Mouse (Mus musculus): ENCODE data around the gene Atg101.
"Not testable (repeated sequence)": the region's sequence is repeated elsewhere in the genome, so short reads cannot be mapped to it uniquely, and the experiment has no call there.

The Atg101 gene

DNA sequence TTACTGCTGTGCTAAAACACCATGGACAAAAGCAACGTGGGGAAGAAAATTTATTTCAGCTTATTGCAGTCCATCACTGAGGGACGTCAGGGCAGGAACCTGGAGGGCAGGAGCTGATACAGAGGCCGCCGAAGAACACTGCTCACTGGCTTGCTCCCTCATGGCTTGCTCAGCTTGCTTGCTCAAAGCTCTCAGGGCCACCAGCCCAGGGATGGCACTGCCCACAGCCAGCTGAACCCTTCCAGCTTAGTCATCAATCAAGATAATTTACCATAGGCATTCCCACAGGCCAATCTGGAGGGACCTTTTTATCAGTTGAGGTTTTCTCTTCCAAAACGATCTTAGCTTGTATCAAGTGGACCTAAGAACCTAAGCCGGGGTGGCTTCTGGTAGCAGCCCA, 27.9 kb downstream of the Atg101 start:
- intact Hi-C loops (cut with DNase I): no loop called here

DNA sequence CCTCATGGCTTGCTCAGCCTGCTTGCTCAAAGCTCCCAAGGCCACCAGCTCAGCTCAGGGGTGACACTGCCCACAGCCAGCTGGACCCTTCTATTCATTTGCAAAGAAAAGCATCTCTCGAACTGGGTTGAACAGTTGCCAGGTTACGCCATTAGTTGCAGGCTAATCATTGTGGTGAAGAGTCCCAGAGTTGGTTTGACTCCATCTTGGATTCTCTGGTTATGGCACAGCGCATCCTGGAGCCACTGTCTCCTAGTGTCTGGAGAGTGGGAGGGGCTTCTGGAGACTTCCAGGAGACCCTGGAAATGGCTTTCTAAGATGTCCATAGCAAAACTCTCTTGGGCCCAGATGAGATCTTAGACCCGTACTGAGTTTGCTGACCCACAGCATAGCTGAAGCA, 31.3 kb downstream of the Atg101 start:
- intact Hi-C loops (cut with DNase I): no loop called here

DNA sequence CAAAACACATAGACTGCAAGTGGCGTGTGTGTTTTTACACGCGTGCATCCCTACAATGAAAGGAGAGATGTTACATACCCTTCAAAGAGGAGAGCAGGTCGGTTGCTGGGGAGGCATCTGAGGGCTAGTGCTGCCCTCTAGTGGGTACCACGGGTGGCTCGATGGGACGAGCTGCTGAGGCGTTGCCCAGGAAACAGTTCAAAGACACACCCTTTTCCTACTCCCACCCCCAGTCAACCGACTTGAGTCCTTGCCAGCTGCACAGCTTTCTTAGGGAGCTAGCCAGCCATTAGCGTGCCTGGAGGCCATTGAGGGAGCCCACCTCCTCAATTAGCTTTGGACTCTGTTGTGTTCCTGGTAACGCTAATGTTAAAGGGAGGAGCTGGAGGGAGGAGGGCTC, 31.8 kb downstream of the Atg101 start:
- intact Hi-C loops (cut with DNase I): loop anchor here (2.0 kb wide), 1 partner anchor 77 kb away; no protein-coding TSS in a partner anchor

DNA sequence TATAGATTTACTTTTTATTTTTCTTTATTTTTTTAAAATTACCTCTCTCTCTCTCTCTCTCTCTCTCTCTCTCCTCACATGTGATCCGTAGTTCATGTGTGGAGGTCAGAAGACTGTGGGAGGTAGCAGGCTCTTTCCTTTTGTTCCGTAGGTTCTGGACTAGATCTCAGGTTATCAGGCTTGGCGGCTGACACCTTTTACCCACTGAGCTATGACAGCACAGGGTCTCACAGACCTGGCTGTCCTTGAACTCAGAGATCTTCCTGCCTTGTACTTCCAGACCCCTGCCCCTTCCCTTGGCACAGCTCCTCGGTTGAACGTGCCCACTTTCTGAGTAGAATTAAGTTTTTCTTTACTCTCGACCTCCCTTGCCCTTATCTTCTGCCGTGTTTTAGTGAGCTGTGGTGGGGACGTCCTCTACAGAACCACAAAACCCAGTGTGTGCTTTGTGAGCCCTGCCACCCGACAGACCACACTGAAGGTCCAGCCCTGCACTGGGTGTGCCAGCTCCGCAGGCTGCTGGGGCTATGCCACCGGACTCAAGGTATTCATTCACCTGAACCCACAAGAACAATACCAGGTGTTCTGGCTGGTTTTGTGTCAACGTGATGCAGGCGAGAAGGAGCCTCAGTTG, 32.3 kb downstream of the Atg101 start:
- intact Hi-C loops (cut with DNase I): loop anchor here (2.0 kb wide), 1 partner anchor 78 kb away; no protein-coding TSS in a partner anchor

DNA sequence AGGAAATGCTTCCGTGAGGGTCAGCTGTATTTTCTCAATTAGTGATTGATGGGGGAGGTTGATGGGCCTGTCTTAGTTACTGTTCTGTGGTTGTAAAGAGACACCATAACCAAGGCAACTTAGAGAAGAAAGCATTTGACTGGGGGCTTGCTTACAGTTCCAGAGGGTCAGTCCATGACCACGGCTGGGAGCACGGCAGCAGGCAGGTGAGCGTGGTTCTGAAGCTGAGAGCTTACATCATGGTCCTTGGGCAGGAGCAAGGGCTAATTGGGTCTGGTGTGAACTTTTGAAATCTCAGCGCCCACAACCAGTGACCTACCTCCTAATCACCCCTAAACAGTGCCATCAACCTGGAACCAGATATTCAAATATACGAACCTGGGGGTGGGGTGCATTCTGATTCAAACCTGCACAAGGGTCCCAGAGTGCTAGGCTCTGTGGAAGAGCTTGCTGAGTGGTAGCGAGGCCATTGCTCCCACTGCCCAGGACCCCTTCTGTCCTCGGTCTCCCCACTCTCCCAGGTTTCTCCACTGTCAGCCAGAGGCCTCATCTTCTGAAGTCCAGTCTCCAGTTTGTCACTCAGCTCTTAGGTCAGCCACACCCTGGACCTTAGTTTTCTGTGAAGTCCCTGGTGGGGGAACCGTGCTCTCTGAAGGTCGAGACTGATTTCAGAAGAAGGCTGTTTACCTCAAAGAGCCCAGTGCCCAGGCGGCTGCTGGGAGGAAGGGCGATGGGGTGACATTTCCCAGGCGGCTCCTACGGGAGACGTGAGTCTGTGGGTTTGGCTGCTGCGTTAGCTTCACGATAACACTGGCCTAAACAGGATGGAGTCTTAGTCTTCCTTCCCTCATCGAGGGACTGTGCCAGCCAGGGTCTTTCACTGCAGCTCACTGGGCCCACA, 33.1 kb downstream of the Atg101 start:
- intact Hi-C loops (cut with DNase I): loop anchor here (2.0 kb wide), 1 partner anchor 78 kb away; no protein-coding TSS in a partner anchor

DNA sequence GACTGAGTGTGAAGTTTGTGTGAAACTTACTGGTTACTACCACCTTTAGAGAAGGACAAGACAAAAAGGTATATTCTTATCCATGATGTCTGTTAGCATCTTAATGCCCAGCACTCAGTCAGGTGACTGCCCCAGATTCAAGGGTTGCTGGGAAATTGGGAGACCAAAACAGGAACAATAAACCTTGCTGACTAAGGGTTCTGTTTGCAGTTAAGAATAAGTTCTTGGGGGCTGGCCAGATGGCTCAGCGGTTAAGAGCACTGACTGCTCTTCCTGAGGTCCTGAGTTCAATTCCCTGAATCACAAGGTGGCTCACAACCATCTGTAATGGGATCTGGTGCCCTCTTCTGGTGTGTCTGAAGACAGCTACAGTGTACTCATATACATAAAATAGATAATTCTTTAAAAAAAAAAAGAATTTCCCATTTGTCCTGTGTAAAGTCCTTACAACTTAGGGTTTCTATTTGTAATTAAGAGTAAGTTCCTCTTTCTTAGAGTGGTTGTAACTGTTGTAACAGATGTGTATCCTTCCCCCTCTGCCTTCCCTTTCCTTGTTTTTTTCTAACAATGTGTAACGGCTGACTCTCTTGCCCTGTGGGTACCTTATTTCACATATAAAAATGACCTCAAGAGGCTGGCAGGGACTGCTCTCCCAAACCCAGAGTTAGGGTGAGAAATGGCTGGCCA, 33.9 kb downstream of the Atg101 start:
- intact Hi-C loops (cut with DNase I): loop anchor here (2.0 kb wide), 1 partner anchor 79 kb away; no protein-coding TSS in a partner anchor

DNA sequence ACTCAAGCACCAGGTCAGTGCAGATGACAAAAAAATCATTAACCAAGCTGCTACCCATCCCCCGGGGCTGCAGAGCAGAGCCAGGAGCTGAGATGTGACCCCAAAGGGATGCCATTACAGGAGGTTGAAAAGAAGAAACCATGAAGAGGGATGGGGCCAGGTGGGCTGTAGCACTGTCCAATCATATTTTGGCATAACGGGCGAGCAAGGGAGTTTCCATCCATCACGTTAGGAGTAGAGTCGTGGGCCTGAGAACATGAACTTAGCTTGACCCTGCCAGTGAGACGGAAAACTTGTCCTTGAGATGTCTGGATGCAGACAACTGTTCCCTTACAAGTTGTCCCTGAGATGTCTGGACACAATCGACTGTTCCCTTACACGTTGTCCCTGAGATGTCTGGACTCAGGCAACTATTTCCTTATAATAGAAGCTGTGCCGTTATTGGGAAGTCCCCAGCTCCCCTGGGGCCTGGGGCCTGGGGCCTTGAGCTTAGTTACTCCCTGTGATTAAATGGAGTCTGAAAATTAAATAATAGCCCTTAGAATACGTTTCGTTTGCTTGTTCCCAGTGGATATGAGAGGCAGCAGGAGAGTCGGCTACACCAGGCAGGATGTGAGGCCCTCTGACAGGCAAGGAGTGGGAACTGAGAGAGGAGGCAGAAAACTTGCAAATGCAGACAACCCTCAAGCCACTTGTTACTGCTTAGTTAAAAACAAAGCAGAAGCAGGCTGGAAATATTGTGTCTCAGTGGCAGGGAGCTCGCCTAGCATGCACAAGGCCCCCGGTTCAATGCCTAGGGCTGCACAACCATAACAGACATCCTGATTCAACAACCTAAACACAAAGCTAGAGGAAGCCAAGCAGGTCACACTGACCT, 35.1 kb downstream of the Atg101 start:
- intact Hi-C loops (cut with DNase I): no loop called here

DNA sequence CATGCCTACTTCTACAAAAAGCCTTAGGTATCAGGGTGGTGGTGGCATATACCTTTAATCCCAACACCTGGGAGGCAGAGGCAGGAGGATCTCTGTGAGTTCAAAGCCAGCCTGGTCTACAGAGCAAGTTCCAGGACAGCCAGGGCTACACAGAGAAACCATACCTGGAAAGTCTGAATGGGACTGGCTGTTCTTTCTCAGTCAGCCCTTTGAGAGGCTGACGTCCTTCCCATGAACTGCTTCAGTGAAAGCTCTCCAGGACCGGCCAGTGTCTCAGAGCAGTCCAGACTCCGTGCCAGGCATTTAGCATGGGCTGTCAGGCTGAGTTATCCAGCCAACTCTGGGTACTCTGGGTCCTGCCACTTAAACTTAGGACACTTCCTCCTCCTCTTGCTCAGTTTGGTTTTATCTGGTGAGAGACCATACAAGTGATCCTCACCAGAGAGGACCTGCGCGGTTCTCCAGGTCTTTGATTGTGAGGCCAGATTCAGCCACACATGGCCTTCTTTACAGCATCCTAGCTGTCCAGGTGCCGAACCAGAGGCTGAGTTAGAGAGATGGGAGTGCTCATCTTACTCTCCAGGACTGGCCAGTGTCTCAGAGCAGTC, 36.0 kb downstream of the Atg101 start:
- intact Hi-C loops (cut with DNase I): no loop called here

DNA sequence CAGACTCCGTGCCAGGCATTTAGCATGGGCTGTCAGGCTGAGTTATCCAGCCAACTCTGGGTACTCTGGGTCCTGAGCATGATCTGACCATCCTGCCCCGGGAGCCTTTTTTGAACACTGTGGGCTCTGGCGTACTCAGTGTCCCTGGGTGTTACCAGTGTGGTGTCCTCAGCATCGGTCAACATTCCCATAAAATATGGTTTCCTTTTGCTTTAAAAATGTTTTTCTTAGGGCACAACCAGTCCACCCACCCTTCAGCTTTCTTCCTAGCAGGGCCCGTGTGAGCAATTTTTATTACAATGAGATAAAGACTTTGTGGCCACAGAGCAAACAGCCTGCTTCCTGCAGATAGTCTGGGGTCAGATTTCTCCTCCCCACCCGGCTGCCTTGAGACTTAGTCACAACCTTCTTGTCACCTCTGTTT, 36.6 kb downstream of the Atg101 start:
- intact Hi-C loops (cut with DNase I): no loop called here

DNA sequence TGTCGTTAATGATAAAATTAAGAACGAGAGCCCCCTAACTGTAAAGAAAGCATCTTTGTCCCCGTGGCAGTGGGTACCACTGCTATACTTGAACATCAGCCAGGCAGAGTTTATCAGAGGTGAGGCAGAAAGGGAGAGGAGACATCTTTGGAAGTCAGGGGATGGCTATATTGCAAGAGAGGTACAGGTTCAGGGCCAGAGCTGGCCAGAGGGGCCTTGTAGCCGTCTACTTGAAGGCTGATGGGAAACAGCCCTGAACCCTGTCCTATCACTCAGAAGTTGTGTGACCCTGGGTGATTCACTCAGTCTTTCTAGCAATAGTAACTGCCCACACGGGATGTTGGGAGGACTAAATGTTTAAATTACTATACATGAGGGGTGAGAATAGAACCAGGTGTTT, 37.1 kb downstream of the Atg101 start:
- intact Hi-C loops (cut with DNase I): no loop called here

DNA sequence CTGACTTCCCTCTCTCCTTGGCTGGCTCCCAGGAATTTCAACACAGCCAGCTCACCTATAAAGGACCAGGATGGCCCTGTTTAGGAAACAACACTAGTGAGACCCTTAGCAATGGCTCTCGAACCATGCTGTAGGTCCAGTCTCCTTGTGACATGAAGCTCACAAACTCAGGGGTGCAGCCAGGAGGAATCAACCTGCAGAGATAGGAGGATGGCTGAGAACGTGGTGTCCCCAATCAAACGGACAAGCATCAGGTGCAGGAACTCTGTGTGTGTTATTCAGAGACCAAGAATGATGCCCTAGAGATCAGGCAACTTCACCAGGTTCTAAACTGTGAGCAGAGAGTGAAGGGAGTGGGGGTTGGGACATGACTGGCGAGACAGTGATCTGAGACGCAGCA, 38.0 kb downstream of the Atg101 start:
- intact Hi-C loops (cut with DNase I): no loop called here

DNA sequence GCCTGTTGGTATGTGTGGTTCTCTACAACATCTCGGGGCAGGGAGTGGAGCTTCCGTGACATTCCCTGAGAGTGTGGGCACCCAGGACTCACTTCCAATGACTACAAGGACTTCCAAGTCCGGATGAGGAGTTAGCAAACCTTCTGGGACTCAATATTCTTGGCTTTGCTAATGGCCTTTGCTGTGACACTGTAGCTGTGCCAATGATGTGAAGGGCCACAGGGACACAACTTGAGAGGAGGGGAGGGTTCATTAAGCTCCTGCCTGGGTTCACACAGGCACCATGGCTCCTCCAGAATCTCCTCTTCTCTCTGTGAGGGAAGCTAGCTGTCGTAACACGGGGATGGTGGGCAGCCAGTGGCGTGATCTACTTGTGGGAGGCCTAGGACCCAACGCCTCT, 38.6 kb downstream of the Atg101 start:
- intact Hi-C loops (cut with DNase I): no loop called here

DNA sequence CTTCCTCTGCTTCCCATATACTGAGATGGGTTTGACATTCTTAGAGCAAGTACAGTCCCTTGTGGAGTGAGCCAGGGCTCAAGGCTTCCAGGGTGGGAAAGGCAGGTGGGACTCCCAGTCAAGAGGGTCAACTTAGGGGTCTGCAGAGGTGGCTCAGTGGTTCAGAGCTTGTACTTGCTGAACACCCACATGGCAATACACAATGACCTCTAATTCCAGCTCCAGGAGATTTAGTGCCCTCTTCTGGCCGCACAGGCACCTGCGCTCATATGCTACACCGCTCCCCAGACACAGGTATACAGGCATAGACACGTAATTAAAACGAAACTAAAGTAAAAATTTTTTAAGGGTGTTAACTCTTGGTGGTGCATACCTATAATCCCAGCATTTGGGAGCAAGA, 39.4 kb downstream of the Atg101 start:
- intact Hi-C loops (cut with DNase I): no loop called here

DNA sequence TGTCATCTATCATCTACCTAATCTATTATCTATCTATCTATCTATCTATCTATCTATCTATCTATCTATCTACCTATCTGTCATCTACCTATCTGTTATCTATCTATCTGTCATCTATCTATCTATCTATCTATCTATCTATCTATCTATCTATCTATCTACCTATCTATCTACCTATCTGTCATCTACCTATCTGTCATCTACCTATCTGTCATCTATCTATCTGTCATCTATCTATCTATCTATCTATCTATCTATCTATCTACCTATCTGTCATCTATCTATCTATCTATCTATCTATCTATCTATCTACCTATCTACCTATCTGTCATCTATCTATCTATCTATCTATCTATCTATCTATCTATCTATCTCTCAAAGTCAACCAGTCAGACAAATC, 40.3 kb downstream of the Atg101 start:
- intact Hi-C loops (cut with DNase I): not testable (repeated sequence)

DNA sequence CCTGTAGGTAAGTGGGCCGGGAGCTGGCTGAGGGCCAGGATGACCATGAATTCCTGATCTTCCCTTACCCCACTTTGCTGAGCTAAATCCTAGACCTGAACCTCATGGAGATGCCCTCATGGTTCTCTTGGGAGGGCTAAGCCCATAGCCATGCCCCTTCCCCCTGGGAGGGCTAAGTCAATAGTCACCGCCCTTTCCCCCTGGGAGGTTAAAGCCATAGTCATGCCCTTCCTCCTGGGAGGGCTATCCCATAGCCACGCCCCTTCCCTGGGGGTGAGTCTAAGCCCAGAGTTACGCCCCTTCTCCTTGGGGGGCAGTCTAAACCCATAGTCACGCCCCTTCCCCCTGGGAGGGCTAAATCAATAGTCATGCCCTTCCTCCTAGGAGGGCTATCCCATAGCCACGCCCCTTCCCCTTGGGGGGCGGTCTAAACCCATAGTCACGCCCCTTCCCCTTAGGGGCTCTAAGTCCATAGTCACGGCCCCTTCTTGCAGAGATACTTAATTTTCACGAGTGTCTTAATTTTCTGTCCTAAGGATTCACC, 42.0 kb downstream of the Atg101 start:
- intact Hi-C loops (cut with DNase I): no loop called here

DNA sequence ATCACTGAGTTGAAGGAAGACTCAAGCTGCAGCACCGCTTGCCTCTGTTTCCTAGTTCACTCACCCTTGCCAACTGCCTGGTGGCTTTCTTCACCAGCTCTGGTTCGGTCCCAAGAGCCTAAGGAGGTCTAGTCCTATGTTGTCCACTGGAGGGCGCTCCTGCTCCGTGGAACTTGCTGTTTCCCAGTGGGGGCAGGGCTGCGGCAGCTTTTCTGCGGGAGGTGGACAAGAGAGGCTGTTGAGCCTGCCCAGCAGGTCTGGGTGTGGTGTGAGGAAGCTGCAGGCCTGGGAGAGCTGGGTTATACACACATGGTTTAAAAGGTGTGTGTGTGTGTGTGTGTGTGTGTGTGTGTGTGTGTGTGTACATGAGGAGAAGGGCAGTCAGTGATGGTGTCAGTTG, 43.2 kb downstream of the Atg101 start:
- intact Hi-C loops (cut with DNase I): no loop called here

DNA sequence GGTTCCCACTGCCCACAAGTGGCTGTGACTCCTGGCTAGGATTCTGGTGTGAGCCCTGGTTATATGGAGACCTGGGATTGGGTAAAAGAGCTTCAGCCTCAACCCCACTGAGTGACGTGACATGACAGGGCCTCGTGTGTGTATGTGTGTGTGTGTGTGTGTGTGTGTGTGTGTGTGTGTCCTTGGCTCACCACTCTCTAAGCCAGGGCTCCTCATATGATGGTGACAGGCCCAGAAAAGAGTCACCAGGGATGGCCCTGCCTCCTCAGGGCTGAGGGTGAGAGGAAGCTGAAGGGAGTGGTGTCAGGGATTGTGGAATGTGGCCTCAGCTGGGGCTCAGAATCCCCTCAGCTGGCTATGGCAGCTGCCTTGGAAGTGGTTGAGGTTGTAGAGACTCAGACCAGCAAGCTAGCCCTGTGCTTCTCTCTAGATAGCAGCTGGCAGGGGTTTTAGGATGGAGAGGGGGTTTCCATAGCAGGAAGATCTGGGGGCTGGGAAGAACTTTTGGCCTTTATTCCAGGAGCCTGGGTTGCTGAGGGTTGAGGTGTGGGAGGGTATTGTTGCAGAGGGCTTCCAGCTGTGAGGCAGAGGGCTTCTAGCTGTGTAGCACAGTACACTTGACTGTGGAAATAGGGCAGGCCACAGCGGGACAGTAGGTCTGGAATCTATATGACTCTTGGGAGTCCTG, 44.9 kb downstream of the Atg101 start:
- intact Hi-C loops (cut with DNase I): no loop called here

DNA sequence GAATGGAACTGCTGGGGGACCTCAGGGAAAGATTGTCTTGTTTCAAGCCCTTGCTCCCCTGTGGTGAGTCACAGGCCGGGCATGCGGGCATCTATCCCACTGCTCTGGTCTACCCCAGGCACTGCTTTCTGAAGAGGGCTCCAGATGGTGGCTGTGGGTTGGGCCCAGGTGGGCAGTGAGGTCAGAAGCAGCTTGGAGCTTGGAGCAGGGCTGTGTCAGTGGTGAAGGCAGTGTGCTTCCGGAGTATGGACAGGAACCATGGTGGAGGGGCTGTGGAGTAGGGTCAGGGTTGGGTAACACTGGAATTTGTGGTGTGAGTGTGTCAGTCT, 45.5 kb downstream of the Atg101 start:
- intact Hi-C loops (cut with DNase I): no loop called here

DNA sequence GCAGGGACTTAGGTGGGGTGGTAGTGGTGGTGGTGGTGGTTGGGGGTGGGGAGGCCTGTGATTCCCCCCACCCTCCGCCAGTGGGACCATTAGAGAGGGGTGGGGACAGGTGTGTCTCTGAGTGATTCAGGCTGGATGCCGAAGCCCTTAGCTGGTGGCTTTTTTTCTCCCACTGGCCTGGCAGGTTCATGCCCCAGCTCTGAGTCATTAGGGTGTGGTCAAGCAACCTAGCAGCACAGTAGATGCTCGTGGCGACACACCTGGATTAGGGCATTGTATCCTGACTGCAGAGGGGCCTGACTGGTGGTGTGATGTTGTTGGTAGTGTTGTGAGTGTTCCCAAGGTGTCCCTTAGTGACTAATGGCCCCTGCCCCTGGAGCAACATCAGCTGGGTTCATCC, 47.0 kb downstream of the Atg101 start:
- intact Hi-C loops (cut with DNase I): no loop called here

DNA sequence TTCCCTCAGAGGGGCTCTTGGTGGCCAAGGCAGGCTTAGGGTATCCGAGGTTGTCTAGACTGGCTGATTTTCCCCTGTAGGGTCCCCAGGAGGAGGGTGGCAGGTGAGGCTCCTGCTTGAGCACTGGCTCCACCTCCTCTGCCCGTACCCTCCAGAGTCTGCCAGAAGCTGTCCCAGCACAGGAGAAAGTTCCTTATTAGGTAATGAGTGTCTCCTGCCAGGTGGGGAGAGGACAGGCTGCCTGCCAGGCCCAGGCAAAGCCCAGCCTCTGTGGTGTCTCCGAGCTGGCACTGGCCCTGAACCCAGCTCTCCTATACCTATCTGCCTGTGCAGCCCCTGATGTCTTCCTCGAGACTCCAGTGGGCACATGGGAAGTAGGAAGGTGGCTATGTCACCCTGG, 48.3 kb downstream of the Atg101 start:
- intact Hi-C loops (cut with DNase I): no loop called here

Measured in adrenal gland (tissue).